Mouse (Mus musculus) common myeloid progenitor, adult 5-6 weeks (primary cell): ENCODE results near the gene Fam183b. TPM values are rescaled to one million over a fixed set of nuclear protein-coding genes. Genes with fewer than 3 reads are reported as not detected.
"Not testable (repeated sequence)": the region's sequence is repeated elsewhere in the genome, so short reads cannot be mapped to it uniquely, and the experiment has no call there.

ENCODE experiments used
- ATAC-seq: replicated peaks from 2 replicates; pipeline ENCODE4 v1.8.0; 2016; ENCODE audit warnings: low read depth, mild to moderate bottlenecking, moderate TSS enrichment, inconsistent platforms; ENCODE audit not compliant: poor library complexity, severe bottlenecking
- total RNA-seq: library from RNA; stranded (forward); fragments of 200-1000, 187-1606 nt; gene quantifications from 2 replicates; pipeline ENCODE4 v1.2.3, GENCODE M21; 2017

Gene Fam183b
- not detected in 2 replicates for total RNA-seq

DNA sequence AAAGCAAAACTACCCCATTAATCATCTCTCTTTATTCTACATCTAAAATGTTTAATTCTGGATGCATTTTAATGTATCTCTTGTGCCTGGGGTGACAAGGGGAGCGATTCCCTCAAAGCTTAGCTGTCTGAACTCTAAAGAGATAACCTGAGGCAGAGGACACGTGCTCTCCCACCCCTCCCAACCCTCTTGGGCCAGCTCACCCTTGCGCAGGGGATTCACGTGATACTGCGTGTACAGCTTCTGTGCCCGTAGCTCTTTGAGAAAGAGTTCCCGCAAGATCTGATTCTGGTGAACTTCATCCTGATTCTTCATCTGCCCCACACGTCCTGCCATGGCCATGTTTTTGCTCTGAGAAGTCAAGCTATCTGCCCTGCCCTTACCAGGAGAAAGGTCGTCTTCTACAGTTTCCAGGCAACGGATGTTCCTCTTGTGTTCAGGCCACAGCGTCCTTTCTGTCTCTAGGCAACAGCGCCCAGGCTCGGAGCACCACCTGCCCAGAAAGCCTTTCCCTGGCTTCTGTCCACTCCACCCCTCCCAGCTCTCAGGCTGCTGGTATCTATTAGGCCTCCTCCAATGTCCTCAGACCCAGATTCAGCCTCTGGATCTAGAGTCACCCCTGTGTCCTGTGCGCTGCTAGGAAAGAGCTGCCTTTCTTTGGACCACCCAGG is at the start of gene Fam183b:
TSS of gene Fam183b (minus strand) at position 403 of the 671 bp plus-strand sequence.
- no peak for ATAC-seq

DNA sequence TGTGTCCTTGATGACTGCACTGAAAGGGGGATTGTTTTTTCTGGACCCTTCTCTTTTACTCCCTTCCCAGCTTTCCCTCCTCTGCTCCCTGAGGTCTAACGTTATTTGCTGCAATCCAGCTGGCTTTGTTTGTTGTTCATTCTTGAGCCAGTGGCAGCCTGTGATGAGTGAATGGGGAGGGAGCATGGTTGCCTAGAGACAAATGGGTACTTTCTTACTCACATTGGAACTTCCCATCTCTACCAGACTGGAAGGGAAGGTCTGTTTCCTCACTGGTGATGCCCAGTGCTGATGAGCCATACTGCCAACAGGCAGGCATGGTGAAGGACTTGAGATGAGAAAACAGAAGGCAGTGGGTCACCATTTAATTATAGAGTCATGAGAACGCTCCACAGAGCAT is 48.0 kb upstream of the Fam183b start:
- ATAC-seq = no peak

DNA sequence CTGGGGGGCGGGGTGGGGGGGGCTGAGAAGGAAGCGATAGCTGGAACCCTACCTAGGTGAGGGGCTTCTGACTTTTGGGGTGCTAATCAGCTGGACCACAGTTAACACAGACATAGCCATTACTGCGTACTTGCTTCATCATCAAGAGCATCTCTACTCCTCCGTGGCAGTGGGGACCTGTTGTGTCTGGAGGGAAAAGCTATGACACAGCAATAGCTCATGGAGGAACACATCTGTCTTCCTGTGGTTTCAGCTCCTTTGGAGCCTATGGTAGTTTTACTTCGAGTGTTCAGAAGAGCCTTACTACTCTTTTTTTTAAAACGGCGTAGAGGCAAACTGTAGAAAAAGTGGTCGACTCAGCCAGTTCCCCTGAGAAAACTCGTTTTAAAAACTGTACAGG is 45.9 kb upstream of the Fam183b start:
- ATAC-seq = peak; percentile 33; the same call in 1 of the 2 replicates

DNA sequence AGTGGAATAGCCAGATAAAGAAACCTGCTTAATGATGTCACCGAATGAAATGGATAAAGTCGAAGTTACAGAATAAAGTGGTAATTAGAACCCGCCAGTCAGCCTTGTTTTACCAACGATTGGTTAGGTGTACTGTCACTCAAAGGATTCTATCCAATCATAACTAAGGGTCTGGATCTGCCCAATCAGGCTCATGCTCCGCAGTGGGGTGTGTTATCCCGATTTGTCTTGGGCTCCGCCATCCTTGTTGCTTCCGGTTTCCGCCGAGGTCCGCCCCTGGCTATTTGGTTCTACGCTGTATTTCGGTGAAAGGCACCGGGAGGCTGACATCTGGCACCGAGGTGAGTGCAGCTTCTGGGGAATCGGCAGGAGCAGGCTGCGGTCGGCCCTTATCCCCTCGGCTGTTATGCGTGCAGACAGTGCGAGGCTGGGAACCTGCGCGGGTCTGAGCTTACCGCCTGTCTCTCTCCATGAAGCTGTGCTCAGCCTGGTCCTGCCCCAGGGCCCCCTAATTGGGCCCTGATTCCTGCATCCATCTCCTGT is 45.2 kb upstream of the Fam183b start, which contains the start of gene Gm12258:
TSS of gene Gm12258 (plus strand) at position 240 of the 543 bp plus-strand sequence.
- peak; percentile 100 for ATAC-seq

DNA sequence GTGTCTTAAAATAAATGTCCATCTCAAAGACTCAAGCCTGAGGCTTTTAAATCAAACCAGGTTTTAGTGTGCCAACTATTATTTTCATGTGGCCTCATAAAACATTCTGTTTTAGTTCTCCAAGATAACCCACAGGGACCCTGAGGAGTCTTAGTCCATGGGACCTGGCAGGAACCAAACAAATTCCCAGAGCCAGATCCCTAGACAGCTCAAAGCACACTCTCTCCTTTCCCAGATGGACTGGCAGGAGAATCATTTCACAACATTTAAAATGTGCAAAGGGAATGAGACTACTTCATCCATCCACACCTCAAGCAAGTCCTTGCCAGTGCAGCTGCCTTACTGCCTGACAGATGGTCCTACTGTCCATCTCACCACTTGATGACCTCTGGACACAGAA is 37.2 kb upstream of the Fam183b start, which contains the start of gene Olfr311:
TSS of gene Olfr311 (plus strand) at position 301 of the 400 bp plus-strand sequence.
- not testable (repeated sequence) for ATAC-seq

DNA sequence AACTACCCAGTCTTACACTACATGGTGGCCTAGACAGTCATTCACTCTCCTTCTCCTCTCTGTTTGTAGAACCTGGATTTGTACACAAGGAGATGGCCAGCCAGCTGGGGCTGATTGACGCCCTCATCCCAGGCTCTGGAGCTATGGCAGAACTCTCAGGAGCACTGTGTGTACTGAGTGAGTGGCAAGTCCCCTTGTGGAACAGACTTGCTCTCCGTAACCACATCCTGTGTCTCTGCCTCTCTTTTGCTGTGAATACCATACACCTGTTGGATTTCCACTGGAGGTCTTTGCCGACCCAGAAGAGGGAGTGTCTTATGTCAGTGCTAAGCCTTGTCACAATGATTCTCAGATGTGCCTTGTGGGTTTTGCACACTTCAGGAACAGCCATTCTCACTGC is 30.8 kb upstream of the Fam183b start:
- not testable (repeated sequence) for ATAC-seq

DNA sequence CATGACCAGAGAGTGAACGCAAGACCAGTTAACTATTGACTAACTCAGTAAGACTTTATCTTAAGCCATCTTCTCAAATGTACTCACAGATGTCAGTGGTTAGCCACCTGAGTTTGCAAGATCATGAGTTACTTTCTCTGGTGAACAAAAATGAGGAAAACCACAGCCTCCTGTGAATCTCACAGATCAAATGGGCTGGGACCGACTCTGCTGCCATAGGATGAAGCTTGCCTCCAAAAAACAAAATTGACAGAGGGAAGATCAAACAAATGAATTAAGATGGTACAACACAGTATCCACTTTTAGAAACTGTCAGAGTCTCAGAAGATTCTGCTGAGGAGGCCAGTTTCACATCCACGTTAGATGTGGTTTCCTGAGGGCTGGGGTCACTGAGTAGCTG is 28.0 kb upstream of the Fam183b start:
- ATAC-seq = no peak

DNA sequence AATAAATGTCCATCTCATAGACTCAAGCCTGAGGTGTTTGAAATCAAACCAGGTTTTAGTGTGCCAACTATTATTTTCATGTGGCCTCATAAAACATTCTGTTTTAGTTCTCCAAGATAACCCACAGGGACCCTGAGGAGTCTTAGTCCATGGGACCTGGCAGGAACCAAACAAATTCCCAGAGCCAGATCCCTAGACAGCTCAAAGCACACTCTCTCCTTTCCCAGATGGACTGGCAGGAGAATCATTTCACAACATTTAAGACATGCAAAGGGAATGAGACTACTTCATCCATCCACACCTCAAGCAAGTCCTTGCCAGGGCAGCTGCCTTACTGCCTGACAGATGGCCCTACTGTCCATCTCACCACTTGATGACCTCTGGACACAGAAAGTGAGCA is 27.2 kb upstream of the Fam183b start, which contains the start of gene Olfr312:
TSS of gene Olfr312 (plus strand) at position 301 of the 400 bp plus-strand sequence.
- ATAC-seq = not testable (repeated sequence)

DNA sequence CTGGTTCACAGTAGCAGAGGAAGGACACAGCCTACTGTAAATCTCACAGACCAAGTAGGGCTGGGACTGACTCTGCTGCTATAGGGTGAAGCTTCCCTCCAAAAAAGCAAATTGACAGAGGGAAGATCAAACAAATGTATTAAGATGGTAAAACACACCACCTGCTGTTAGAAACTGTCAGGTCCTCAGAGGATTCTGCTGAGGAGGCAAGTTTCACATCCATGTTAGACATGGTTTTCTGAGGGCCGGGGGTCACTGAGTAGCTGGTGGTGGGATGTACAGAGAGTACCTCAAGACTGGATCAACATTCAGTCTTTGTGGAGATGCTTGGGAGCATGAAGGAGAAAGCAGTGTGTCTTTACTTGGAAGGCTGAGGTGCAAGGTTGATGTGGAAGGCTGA is 13.9 kb upstream of the Fam183b start:
- no peak for ATAC-seq

DNA sequence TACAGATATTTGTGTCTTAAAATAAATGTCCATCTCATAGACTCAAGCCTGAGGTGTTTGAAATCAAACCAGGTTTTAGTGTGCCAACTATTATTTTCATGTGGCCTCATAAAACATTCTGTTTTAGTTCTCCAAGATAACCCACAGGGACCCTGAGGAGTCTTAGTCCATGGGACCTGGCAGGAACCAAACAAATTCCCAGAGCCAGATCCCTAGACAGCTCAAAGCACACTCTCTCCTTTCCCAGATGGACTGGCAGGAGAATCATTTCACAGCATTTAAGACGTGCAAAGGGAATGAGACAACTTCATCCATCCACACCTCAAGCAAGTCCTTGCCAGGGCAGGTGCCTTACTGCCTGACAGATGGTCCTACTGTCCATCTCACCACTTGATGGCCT is 12.9 kb upstream of the Fam183b start, which contains the start of gene Olfr313:
TSS of gene Olfr313 (plus strand) at position 301 of the 400 bp plus-strand sequence.
- not testable (repeated sequence) for ATAC-seq

DNA sequence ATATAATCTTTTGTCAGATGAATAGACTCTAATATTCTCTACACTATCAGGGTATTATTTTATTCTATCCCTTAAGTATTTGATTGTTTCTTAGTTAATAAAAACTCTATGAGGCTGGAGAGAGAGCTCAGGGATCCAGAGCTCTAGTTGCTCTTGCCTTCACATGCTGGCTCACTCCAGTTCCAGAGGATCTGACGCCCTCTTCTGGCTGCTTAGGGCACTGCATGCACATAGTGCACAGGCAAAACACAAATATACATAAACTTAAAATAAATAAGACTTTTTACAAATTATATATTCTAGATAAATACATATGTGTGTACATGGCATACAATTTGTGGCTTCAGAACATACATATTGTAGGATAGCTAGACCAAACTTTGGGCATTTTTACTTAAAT is 10.2 kb upstream of the Fam183b start:
- no peak for ATAC-seq

DNA sequence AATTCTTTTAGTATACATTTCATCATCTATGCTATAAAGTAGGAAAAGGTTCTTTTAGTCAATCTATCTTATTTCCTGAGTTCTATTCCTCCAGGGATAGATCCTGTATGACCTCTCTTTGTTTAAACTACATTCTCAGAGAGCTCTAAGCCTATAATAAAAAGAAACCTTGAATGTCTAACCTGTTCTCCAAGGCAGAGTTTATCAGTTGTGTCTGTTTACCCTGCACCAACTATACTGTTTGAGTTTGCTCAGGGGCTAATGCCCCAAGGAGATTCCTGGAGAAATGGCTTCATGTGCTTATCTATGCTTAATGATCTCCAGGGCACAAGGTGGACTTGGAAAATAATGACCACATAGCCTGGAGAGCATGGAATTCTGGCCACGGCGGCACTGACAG is 2.6 kb upstream of the Fam183b start:
- no peak for ATAC-seq

DNA sequence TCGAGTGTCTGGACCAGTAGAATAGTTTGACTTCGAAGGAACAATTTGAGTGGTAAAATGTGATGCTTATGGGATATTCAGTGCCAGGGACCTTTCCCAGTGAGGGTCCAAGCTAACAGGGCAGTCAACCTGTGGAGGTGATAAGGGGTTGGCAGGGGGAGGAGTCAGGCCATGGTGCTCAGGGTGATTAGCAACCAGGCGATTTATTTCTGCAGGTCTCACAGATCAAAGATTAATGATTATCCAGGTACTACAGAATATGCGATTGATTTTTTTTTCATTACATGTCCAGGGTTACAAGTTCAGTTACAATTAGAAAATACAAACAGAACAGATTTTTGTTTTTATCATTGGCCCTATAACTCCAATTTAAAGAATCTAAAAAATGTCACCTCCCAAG is 2.1 kb upstream of the Fam183b start:
- ATAC-seq = no peak

DNA sequence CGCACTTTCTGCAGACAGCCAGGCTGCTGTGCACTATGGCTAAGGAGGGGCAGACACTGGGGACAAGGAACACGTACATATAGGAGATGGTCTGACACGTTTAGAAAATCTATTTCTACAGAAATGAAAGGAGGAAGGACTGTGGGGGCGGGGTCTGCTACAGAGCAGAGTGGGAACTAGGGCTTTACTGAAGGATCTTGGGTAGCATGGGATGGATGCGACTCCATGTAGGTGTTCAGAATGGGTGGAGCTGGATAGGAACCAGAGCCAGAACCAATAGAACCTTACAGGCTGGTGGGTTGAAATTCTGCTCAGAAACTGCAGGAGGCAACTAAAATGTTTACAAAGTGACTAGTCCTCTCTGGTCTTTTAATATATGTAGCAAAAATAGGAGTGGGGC is 2.0 kb downstream of the Fam183b start:
- no peak for ATAC-seq

DNA sequence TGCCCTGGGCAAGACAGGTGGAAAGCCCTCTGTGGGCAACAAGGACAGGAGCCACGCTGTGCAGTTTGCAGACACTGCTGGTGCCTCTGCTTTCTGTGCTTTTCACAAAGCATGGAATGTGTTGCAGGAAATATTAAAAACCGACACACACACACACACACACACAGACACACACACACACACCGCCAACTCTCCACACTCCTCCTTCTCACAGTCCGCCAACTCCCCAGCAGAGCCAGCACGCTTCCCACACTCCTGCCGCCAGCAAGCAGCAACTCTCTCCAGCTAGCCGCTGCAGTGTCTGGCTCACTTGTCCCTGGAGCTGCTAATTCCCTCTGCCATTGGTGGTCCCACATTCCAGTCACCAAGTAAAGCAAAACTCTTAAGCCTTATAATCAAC is 4.9 kb downstream of the Fam183b start:
- no peak for ATAC-seq

DNA sequence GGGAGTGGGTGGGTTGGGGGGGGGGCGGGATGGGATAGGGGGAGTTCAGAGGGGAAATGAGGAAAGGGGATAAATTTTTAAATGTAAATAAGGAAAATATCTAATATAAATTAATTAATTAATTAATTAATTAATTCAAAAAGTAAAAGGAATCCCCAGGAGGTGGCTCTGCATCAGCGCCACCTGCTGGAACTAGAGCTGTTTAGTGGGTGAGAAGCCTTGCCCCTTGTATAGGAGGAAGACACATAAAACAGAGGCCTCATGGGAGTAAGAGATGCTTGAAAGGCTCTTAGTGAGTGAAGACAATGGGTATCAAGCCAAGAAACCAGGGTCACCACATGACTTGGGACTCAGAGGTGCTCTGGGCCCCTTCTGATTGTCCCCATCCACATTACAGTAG is 5.9 kb downstream of the Fam183b start:
- no peak for ATAC-seq

DNA sequence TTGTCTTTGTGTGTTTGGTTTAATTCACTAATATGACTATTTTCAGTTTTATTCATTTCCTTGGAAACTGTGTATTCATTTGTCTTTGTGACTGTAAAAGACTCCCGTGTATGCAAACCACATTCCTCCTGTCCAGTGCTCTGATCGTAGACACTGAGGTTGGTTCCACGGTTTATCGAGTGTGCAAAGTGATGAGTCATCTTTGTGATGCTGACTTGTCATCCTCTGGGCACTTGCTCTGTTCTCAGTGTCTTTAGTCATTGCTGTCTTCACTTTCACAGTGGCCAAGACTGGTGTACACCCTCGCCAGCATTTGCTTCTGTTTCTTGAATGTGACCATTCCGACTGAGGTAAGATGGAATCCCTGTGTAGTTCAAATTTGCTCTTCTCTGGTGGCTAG is 11.1 kb downstream of the Fam183b start:
- no peak for ATAC-seq

DNA sequence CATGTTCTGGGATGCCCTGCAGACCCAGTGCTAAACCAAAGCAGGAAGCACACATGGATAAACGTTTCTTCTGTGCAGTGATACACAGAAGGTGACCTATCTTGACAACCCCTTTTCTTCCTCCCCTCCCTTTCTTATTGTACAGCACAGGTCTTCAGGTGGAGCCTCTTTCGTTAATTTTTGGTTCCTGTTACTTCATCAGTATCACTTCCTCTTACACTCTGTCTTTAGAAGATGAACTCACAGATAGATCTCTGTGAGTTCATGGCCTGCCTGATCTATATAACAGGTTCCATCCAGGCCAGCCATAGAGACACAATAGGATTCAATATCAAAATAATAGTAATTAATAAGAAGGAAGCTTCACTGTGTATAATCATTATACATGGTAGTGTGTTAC is 11.7 kb downstream of the Fam183b start:
- ATAC-seq = no peak

DNA sequence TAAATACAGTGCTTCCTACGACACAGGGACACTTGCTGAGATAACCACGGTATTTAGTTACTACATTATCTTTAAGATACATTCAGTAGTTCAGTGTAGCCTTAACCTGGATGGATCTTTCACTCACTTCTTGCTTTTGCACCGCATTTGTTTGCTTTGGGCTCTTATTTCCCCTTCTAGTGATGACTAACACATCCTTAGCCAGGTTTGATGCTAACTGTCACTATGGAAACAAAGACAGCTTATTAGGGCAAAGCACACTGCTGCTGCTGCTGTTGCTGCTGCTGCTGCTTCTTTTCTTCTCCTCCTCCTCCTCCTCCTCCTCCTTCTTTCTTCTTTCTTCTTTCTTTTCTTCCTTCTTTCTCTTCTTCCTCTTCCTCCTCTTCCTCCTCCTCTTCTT is 12.2 kb downstream of the Fam183b start:
- ATAC-seq = 0 out of 2 replicates have a peak, but pooled peaks have one; percentile 29

DNA sequence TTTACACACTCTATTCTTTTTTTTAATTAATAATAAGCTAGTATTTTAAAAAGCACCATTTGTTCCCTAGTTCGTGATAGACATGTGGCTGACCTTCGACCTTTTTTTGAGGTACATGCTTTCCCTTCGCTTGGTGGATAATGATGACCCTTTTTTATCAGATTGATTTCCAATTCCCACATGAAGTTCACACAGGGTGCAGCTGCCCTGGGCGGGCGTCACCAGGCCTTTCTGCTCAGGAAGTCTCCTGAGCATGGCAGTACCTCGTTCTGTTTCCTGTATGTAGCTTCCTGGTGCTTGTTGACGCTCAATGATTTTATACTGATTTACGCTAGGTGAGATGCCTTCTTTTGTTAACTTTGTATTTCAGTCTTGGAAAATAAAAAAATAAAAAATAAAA is 13.4 kb downstream of the Fam183b start:
- ATAC-seq = no peak

DNA sequence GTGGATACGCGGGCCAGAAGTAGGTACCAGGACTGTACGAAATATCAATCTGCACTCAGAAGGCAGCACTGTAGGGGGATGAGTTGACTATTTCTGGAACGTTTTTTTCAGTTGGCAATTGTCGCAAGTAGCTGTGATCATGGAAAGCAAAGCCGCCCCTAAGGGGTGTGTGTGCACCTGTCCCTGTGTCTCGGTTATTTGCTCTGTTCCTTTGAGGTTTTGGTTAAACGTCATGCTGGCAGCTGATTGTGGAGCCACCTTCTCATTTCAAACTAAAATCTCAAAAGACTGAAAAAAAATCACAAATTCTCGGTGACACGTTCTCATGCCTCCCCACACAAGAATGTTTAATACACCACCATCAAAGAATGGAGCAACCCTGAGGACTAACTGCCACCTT is 14.1 kb downstream of the Fam183b start:
- ATAC-seq = no peak

DNA sequence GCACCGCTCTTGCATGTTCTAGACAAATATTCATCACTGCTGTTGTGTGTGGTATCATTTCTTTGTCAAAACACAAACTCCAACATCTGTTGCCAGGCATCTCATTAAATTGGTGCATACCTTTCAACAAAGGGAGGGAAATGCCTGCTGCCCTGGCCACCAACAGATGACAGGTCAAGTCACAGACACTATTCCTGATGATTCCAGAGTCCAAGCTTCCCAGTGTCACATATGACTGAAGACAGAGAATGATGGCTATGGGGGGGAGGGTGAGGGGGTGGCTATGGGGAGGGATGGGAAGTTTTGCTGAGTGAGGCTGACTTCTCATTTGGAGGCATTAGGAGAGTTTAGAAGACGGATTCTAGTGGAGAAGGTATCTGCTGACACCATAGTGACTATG is 17.6 kb downstream of the Fam183b start:
- no peak for ATAC-seq
